Mouse (Mus musculus) ES-CJ7 (cell line): Measurements from ENCODE around the gene Afap1l2.

Experiments used
- DNase-seq: peaks from one replicate; pipeline ENCODE4 v3.0.0; 2011; ENCODE audit warnings: low read depth, low spot score

Afap1l2 gene

GRCm38 (mm10) chr19:57007781-57008710, at the start of gene Afap1l2:
TSS of gene Afap1l2 (minus strand) at chr19:57008228.
- DNase-seq: peak; percentile 80

GRCm38 (mm10) chr19:57057568-57057967, 49.5 kb upstream of the Afap1l2 start:
- peak; percentile 18 for DNase-seq

- no peak for DNase-seq
Observed at GRCm38 (mm10) chr19:57055215-57056120, 47.4 kb upstream of the Afap1l2 start.

- no peak for DNase-seq
Observed at GRCm38 (mm10) chr19:57052959-57053358, 44.9 kb upstream of the Afap1l2 start.

- DNase-seq: no peak
Observed at GRCm38 (mm10) chr19:57052016-57052415, 44.0 kb upstream of the Afap1l2 start.

GRCm38 (mm10) chr19:57049592-57050090, 41.6 kb upstream of the Afap1l2 start:
- DNase-seq: no peak

GRCm38 (mm10) chr19:57047671-57048320, 39.8 kb upstream of the Afap1l2 start:
- no peak for DNase-seq

- peak; percentile 61 for DNase-seq
Observed at GRCm38 (mm10) chr19:57039258-57039657, 31.2 kb upstream of the Afap1l2 start.

- DNase-seq: no peak
Observed at GRCm38 (mm10) chr19:57036860-57037259, 28.8 kb upstream of the Afap1l2 start.

GRCm38 (mm10) chr19:57031582-57031981, 23.6 kb upstream of the Afap1l2 start:
- peak; percentile 70 for DNase-seq

GRCm38 (mm10) chr19:57029461-57029860, 21.4 kb upstream of the Afap1l2 start:
- no peak for DNase-seq

- DNase-seq: peak; percentile 30
Observed at GRCm38 (mm10) chr19:57028327-57029179, 20.5 kb upstream of the Afap1l2 start.

- peak; percentile 36 for DNase-seq
Observed at GRCm38 (mm10) chr19:57026501-57026900, 18.5 kb upstream of the Afap1l2 start.

GRCm38 (mm10) chr19:57017785-57018179, 9.8 kb upstream of the Afap1l2 start:
- no peak for DNase-seq

- DNase-seq: peak; percentile 19
Observed at GRCm38 (mm10) chr19:57016995-57017784, 9.2 kb upstream of the Afap1l2 start.

GRCm38 (mm10) chr19:57014808-57015207, 6.8 kb upstream of the Afap1l2 start:
- DNase-seq: no peak

- no peak for DNase-seq
Observed at GRCm38 (mm10) chr19:57013271-57013677, 5.2 kb upstream of the Afap1l2 start.

- no peak for DNase-seq
Observed at GRCm38 (mm10) chr19:57012068-57012467, 4.0 kb upstream of the Afap1l2 start.

- DNase-seq: no peak
Observed at GRCm38 (mm10) chr19:57010064-57010463, 2.0 kb upstream of the Afap1l2 start.

GRCm38 (mm10) chr19:57009653-57010052, 1.6 kb upstream of the Afap1l2 start:
- no peak for DNase-seq
